Mouse (Mus musculus): Measurements from ENCODE around the gene Fam83g.

DNA sequence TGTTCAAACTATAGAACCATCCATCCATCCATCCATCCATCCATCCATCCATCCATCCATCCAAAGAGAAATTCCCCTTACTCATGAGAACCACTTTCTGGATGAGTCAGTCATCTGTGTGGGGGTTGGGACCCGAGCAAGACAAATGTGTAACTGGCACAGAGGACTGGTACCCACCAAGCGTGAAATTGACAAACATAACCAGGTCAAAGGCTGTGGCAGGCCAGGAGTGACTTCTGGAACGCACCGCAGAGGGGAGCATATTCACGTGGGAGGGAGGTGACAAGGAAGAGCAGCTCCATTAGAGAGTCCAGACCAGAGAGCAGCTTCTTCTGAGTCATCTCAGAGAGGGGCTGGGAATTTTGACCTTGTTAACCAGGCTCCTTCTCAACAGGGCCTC is 38.2 kb downstream of the Fam83g start:
- TF ChIP-seq POLR2A (IDR thresholded peaks at IDR 0.05; ENCODE audit: low read depth, low read length) (no peak), CTCF (IDR thresholded peaks at IDR 0.05; ENCODE audit: extremely low read depth, insufficient read depth, insufficient read length, insufficient replicate concordance) (no peak)
